Mouse (Mus musculus) thymus, adult 2 months (tissue): ENCODE measurements around the gene Slc25a13. TPM values are rescaled to one million over a fixed set of nuclear protein-coding genes. Genes with fewer than 3 reads are reported as not detected.

Experiments
- DNase-seq: peaks from one replicate; pipeline ENCODE4 v3.0.0; 2021
- H3K27ac ChIP-seq: fragments of 200-500 bp; 2 replicates; pipeline ENCODE4 v1.5.1; 2012; ENCODE audit warnings: low read length, control low read depth; ENCODE audit not compliant: control insufficient read depth, insufficient read depth
- H3K27me3 ChIP-seq: fragments of 200-500 bp; 2 replicates; pipeline ENCODE4 v1.6.1; 2012; ENCODE audit warnings: mild to moderate bottlenecking, low read length, moderate library complexity, mixed read lengths; ENCODE audit not compliant: control insufficient read depth, insufficient read depth
- H3K36me3 ChIP-seq: fragments of 200-500 bp; 2 replicates; pipeline ENCODE4 v1.6.1; 2012; ENCODE audit warnings: mild to moderate bottlenecking, low read length, moderate library complexity; ENCODE audit not compliant: control insufficient read depth, insufficient read depth
- H3K4me1 ChIP-seq: fragments of 200-500 bp; replicated peaks from 2 replicates; pipeline ENCODE4 v1.6.1; 2012; ENCODE audit warnings: low read length; ENCODE audit not compliant: control insufficient read depth, insufficient read depth
- H3K4me3 ChIP-seq: fragments of 200-500 bp; 2 replicates; pipeline ENCODE4 v1.5.1; 2012; ENCODE audit warnings: mild to moderate bottlenecking, low read length, control low read depth, moderate library complexity; ENCODE audit not compliant: control insufficient read depth, insufficient read depth
- CTCF ChIP-seq: fragments of 200-500 bp; IDR thresholded peaks from 2 replicates; pipeline ENCODE4 v1.5.1; 2012; ENCODE audit warnings: mild to moderate bottlenecking, control low read depth, low read length, moderate library complexity, borderline replicate concordance; ENCODE audit not compliant: control insufficient read depth, poor library complexity, insufficient read depth; ENCODE audit errors: extremely low read depth
- POLR2A ChIP-seq: fragments of 200-500 bp; IDR thresholded peaks from 2 replicates; pipeline ENCODE4 v1.6.1; 2012; ENCODE audit warnings: mild to moderate bottlenecking, low read length, control low read depth, moderate library complexity; ENCODE audit not compliant: control insufficient read depth, poor library complexity, insufficient read depth; ENCODE audit errors: extremely low read depth
- WGBS: fragments of 180-500 bp; shearing (Covaris S2); methylation state at CpG from one replicate; pipeline ENCODE4 v1.1.7; 2018; 5-methylcytosine and 5-hydroxymethylcytosine counted together
- polyA plus RNA-seq: library from polyadenylated mRNA; depleted of rRNA; stranded (reverse); fragments of >200 nt; gene quantifications from 2 replicates; pipeline ENCODE4 v1.2.3, GENCODE M21; 2012

Slc25a13 gene
- polyA plus RNA-seq, 1 experiment: 9.2 TPM

- no peak for DNase-seq
- no peaks in the 10 kb centered on the region for H3K27me3 ChIP-seq
- H3K4me3 ChIP-seq: no peak overlapping the region
- TF ChIP-seq POLR2A (no peak), CTCF (no peak)
- no peaks in the 10 kb centered on the region for H3K36me3 ChIP-seq
- no peak overlapping the region for H3K27ac ChIP-seq
- 90% methylated on average over 6 of the region's 6 CpGs for WGBS
- H3K4me1 ChIP-seq: no peaks in the 10 kb centered on the region
These were observed 22.1 kb downstream of the Slc25a13 start for GRCm38 (mm10) chr6:6194831-6195230.

GRCm38 (mm10) chr6:6193906-6194305, 23.1 kb downstream of the Slc25a13 start:
- TF ChIP-seq CTCF (no peak), POLR2A (no peak)
- Histone ChIP-seq H3K36me3 (no peaks in the 10 kb centered on the region), H3K4me1 (no peaks in the 10 kb centered on the region), H3K4me3 (no peak overlapping the region), H3K27me3 (no peaks in the 10 kb centered on the region), H3K27ac (no peak overlapping the region)
- no peak for DNase-seq
- WGBS: 94% methylated on average over 13 of the region's 13 CpGs

GRCm38 (mm10) chr6:6192413-6192812, 24.6 kb downstream of the Slc25a13 start:
- TF ChIP-seq POLR2A (no peak), CTCF (no peak)

GRCm38 (mm10) chr6:6191596-6192337, 25.2 kb downstream of the Slc25a13 start:
- no peaks in the 10 kb centered on the region for H3K4me1 ChIP-seq
- H3K27ac ChIP-seq: no peak overlapping the region
- WGBS: 95% methylated on average over 8 of the region's 8 CpGs
- H3K27me3 ChIP-seq: no peaks in the 10 kb centered on the region
- TF ChIP-seq CTCF (no peak), POLR2A (no peak)
- no peak for DNase-seq
- H3K36me3 ChIP-seq: no peaks in the 10 kb centered on the region
- no peak overlapping the region for H3K4me3 ChIP-seq

More at GRCm38 (mm10) chr6:6192413-6192812, 24.6 kb downstream of the Slc25a13 start:
- Histone ChIP-seq H3K27ac (no peak overlapping the region), H3K4me3 (no peak overlapping the region), H3K27me3 (no peaks in the 10 kb centered on the region), H3K36me3 (no peaks in the 10 kb centered on the region), H3K4me1 (no peaks in the 10 kb centered on the region)
- DNase-seq: no peak
- 85% methylated on average over 7 of the region's 7 CpGs for WGBS

GRCm38 (mm10) chr6:6188970-6189369, 28.0 kb downstream of the Slc25a13 start:
- Histone ChIP-seq H3K27ac (no peak overlapping the region), H3K36me3 (no peaks in the 10 kb centered on the region), H3K4me3 (no peak overlapping the region), H3K4me1 (no peaks in the 10 kb centered on the region), H3K27me3 (no peaks in the 10 kb centered on the region)
- 89% methylated on average over 6 of the region's 6 CpGs for WGBS
- no peak for DNase-seq
- no peak for TF ChIP-seq POLR2A
- TF ChIP-seq CTCF: no peak

- no peak for TF ChIP-seq CTCF
- no peak for TF ChIP-seq POLR2A
- Histone ChIP-seq H3K4me3 (no peak overlapping the region), H3K4me1 (no peaks in the 10 kb centered on the region), H3K27me3 (no peaks in the 10 kb centered on the region), H3K36me3 (no peaks in the 10 kb centered on the region), H3K27ac (no peak overlapping the region)
- 74% methylated on average over 4 of the region's 4 CpGs for WGBS
- DNase-seq: no peak
These were observed 30.5 kb downstream of the Slc25a13 start for GRCm38 (mm10) chr6:6186468-6186867.

- TF ChIP-seq POLR2A (no peak), CTCF (no peak)
These were observed 31.3 kb downstream of the Slc25a13 start for GRCm38 (mm10) chr6:6185735-6186068.

More at GRCm38 (mm10) chr6:6185735-6186068, 31.3 kb downstream of the Slc25a13 start:
- WGBS: 95% methylated on average over 3 of the region's 3 CpGs
- Histone ChIP-seq H3K27ac (no peak overlapping the region), H3K36me3 (no peaks in the 10 kb centered on the region), H3K4me3 (no peak overlapping the region), H3K27me3 (no peaks in the 10 kb centered on the region), H3K4me1 (no peaks in the 10 kb centered on the region)
- DNase-seq: no peak
